Mouse (Mus musculus): ENCODE data around the gene Ap2a1. TPM values are rescaled to one million over a fixed set of nuclear protein-coding genes. Genes with fewer than 3 reads are reported as not detected.

Ap2a1 gene
- 73.9 and 82.1 TPM in 2 replicates for polyA plus RNA-seq (2016; fragmentation: Nextera tagmentation; extraction: Ambion mirVana)

DNA sequence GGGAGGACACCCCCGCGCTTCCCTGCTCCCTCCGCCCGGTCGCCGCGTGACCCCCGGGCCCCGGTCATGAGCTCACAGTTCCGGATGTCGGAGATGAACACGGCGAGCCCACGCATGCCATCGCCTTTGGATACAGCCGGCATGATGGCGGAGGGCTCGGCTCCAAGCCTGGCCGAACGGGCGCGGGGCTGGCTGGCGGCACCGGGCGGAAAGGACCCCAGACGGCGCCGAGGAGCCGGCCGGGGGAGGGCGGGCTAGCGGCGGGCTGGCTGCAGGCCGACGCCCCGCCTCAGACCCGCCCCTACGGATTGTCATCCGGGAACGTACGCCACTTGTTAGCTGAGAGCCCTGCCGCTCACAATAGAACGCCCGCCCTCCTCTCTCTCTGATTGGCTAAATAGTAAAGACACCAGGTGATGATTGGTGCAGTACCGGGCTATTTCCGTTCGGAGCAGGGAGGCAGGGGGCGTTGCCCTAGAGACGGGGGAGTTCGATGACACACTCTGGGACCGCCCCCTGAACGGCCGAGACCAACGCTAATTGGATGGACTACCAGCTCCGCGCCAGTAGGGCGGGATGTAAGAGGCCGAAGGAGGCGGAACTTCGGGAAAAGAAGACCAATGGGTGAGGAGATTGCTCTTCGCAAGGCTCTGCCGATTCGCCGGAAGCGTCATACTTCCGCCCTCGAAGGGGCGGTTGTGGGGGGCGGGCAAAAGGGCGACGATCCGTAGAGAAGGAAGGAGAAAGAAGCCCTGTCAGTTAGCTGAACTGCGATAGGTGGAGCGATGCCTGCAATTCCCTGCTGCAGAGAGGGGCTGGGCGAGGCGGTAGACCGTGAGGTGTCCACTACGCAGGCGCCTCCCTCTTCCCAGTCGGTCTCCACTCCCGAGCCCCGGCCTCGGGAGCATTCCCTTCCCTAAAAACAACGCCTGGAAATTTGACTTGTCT, at the start of gene Ap2a1:
Gene Ap2a1 (minus strand): TSS at position 293 of the 948 bp plus-strand sequence.
- Histone ChIP-seq H3K4me3 (peak within 1 kb of the TSS; percentile 80), H3K27me3 (ENCODE audit: insufficient read depth, poor library complexity, severe bottlenecking) (no peaks in the 10 kb centered on the region), H3K4me1 (peaks cover 24% of the 10 kb centered on the region), H3K9me3 (no peaks in the 10 kb centered on the region), H3K36me3 (peaks cover 23% of the 10 kb centered on the region), H3K27ac (peak within 1 kb of the TSS; percentile 88)
- WGBS: under 1% methylated on average over 78 of the region's 84 CpGs
- DNase-seq (ENCODE audit: low spot score): peak; percentile 100

DNA sequence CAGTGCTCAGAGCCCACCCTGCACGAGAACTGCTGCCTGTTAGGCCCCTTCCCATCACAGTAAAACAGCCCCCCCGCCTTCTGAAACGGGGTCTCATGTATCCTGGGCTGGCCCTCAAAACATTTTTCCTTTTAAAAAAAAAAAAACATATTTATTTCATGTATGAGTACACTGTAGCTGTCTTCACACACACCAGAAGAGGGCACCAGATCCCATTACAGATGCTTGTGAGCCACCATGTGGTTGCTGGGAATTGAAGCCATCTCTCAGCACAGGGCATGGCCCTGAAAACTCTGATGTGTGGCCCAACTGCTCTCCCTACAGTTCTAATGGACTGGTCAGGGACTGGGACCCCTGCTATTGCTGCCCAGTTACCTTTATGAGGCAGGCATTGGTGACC, 49.0 kb upstream of the Ap2a1 start:
- Histone ChIP-seq H3K27me3 (ENCODE audit: insufficient read depth, poor library complexity, severe bottlenecking) (no peaks in the 10 kb centered on the region), H3K4me3 (no peak overlapping the region), H3K36me3 (peaks cover 78% of the 10 kb centered on the region), H3K27ac (no peak overlapping the region), H3K9me3 (no peaks in the 10 kb centered on the region), H3K4me1 (peaks cover 20% of the 10 kb centered on the region)
- 93% methylated on average over 3 of the region's 3 CpGs for WGBS
- no peak for DNase-seq (ENCODE audit: low spot score)

DNA sequence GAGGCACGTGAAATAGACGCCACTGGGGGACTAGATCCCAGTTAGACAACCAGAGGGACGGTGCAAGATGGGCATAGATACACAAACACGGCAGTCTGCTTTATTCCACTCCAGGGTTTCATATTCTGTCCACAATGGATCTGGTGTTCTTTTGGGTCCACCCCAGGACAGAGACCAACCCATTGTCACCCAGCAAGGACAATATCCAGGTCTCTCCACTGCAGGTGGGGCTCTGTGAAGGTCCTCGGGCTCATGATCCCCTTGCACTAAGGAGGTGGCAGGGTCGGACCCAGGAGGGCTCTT, 45.8 kb upstream of the Ap2a1 start:
- Histone ChIP-seq H3K36me3 (peaks cover 49% of the 10 kb centered on the region), H3K27me3 (ENCODE audit: insufficient read depth, poor library complexity, severe bottlenecking) (no peaks in the 10 kb centered on the region), H3K4me1 (peaks cover 34% of the 10 kb centered on the region), H3K4me3 (peak overlapping the region; percentile 8; the same call in 1 of the 2 replicates), H3K27ac (0 out of 2 replicates have a peak overlapping the region, but pooled peaks have one; percentile 6), H3K9me3 (no peaks in the 10 kb centered on the region)
- WGBS: 30% methylated on average over 6 of the region's 6 CpGs
- DNase-seq (ENCODE audit: low spot score): no peak

DNA sequence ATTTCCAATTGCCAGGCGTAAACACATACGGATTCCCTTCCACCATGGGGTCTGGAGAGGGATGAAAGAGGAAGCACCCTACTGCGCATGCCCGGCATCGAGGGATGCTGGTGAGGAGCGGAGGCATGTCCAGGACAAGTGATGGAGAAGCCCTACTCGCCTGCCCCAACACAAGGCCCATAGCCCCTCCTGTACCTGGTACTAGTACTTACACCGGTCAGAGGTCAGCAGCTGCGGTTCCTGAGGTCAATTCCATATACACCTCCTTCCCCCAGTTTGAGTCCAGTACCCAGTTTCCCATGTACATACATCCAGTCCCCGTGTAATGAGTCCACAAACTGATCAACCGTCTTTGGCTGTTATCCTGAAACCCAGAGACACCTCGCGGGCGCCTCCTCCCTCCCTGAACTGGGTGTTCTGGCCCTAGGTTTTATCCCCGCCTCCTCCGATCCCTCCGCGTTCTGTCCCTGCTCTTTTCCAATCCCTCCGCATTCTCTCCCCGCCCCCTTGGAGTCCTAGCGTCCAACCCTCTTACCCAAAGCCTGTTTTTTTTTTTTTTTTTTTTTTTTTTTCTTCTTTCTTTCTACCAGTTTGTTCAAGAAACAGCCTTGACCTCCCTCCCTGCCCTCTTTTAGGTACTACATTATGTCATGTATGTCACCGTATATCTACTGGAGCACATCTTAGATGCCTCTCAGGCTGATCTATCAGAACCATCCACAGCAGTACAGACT, 45.3 kb upstream of the Ap2a1 start, which contains the start of gene Cpt1c:
Gene Cpt1c (minus strand): TSS at position 469 of the 734 bp plus-strand sequence.
- Histone ChIP-seq H3K27me3 (ENCODE audit: insufficient read depth, poor library complexity, severe bottlenecking) (no peaks in the 10 kb centered on the region), H3K36me3 (peaks cover 44% of the 10 kb centered on the region), H3K27ac (peak within 1 kb of the TSS; percentile 62), H3K4me1 (peaks cover 39% of the 10 kb centered on the region), H3K4me3 (peak within 1 kb of the TSS; percentile 53), H3K9me3 (no peaks in the 10 kb centered on the region)
- DNase-seq (ENCODE audit: low spot score): peak; percentile 88
- 5% methylated on average over 22 of the region's 22 CpGs for WGBS

DNA sequence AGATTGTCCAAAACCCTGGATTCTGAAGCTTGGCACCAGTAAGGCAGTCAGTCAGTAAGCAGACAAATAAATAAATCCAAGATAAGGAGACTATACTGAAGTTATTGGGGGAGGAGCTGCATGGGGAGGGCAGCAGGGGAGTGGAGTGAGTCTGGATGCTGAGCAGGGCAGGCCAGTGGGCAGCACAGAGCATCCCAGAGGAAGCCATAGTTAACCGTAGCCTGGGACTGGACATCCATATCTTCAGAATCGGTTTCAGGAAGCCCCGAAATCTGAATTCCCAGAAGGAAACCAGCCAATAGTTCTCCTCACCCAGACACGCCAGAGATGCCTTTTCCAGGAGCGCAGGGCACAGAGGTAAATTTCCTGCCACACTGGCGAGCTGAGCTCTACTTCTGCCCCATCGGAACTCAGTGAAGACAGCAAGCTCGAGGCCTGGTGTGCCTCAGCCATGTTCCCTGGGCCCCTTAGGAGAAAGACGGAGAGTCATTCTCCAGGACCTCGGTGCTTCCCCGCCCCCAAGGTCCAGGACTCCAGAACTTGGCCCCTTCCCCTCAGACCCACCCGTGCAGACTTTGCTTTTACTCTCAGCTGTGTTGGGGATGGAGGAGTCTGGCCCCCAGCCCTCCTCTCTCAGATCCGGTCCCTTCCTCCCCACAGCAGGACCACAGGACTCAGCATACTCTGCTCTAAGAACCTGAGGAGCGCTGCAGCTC, 44.3 kb upstream of the Ap2a1 start:
- H3K4me1 ChIP-seq: peaks cover 40% of the 10 kb centered on the region
- H3K27me3 ChIP-seq (ENCODE audit: insufficient read depth, poor library complexity, severe bottlenecking): no peaks in the 10 kb centered on the region
- peak overlapping the region; percentile 62 for H3K27ac ChIP-seq
- DNase-seq (ENCODE audit: low spot score): no peak
- peaks cover 35% of the 10 kb centered on the region for H3K36me3 ChIP-seq
- peak overlapping the region; percentile 53 for H3K4me3 ChIP-seq
- H3K9me3 ChIP-seq: no peaks in the 10 kb centered on the region
- 42% methylated on average over 14 of the region's 14 CpGs for WGBS

DNA sequence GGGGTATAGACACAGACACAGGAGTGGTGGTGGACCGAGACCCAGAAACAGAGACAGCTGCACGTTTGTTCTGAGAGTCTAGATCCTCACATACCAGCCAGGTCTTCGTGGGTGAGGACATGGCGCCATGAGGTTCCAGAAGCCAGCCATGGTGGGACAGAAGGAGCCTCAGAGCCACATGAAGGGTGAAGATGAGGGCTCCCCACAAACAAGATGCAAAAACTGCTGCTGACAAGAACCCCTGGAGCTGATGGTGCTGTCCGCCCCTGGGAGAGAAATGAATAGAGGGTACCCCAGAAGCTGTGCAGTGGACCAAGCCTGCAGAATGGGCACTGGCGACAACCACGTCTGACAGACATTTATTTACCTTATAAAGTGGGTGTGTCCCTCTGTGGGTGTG, 41.8 kb upstream of the Ap2a1 start:
- Histone ChIP-seq H3K27me3 (ENCODE audit: insufficient read depth, poor library complexity, severe bottlenecking) (no peaks in the 10 kb centered on the region), H3K36me3 (peaks cover 16% of the 10 kb centered on the region), H3K27ac (peak overlapping the region; percentile 89), H3K4me3 (peak overlapping the region; percentile 71), H3K4me1 (peaks cover 36% of the 10 kb centered on the region), H3K9me3 (no peaks in the 10 kb centered on the region)
- DNase-seq (ENCODE audit: low spot score): no peak
- WGBS: 76% methylated on average over 7 of the region's 7 CpGs

DNA sequence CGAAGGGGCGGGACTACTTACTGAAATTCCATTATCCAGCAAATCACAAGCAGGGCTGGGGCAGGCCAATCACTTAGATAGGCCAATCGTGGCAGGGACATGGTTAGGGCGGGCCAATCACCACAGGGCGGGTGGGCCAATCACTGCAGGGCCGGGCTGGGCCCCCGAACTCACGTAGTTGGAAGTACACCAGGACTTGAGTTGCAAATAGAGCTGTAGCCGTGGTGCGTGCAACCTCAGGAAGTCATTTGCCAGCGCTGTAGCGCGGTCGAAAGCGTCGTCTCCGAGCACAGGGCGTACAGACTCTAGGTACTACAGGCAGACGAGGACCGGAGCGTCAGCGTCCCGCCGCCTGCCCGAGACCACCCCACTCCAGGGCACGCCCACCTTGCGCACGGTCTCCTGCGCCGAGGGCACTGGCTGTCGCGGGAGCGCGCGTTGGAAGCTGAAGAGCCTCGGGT, 41.0 kb upstream of the Ap2a1 start:
- H3K4me3 ChIP-seq: peak overlapping the region; percentile 71
- peak; percentile 97 for DNase-seq (ENCODE audit: low spot score)
- H3K4me1 ChIP-seq: peaks cover 33% of the 10 kb centered on the region
- peaks cover 14% of the 10 kb centered on the region for H3K36me3 ChIP-seq
- under 1% methylated on average over 36 of the region's 36 CpGs for WGBS
- H3K27ac ChIP-seq: peak overlapping the region; percentile 89
- H3K27me3 ChIP-seq (ENCODE audit: insufficient read depth, poor library complexity, severe bottlenecking): no peaks in the 10 kb centered on the region
- no peaks in the 10 kb centered on the region for H3K9me3 ChIP-seq

DNA sequence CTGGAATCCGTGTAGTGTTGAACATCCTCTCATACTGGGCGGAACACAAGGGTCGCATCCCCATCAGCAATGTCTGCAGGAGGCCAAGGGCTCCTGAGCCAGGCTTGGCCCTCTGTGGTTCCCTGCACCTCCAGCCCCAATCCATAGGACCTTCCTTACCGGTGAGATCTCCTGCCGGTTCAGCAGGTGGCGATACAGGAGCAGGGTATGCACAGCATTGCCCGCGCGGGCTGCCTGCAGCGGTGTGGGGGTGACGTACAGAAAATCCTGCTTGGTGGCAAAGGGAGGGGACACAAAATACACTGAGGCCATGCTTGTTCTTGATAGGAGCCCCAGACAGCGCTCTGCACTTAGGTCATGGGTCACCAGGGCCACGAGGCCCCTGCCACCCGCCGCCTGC, 37.3 kb upstream of the Ap2a1 start:
- WGBS: 62% methylated on average over 15 of the region's 15 CpGs
- H3K36me3 ChIP-seq: peaks cover 38% of the 10 kb centered on the region; the same call in 1 of the 2 replicates

DNA sequence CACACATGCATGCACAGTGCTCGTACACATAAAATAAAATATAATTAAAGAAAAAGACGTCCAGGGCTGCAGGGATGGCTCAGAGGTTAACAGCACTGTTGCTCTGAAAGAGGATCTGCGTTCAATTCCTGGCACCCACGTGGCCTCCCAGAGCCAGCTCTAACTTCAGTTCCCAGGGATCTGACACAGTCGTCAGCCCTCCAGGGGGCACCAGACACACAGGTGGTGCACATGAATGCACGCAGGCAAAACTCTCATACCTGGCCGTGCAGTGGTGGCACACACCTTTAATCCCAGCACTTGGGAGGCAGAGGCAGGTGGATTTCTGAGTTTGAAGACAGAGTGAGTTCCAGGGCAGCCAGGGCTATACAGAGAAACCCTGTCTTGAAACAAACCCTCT, 36.7 kb upstream of the Ap2a1 start:
- Histone ChIP-seq H3K4me1 (peaks cover 15% of the 10 kb centered on the region), H3K4me3 (no peak overlapping the region), H3K9me3 (no peaks in the 10 kb centered on the region), H3K36me3 (peaks cover 44% of the 10 kb centered on the region; the same call in 1 of the 2 replicates), H3K27ac (no peak overlapping the region), H3K27me3 (ENCODE audit: insufficient read depth, poor library complexity, severe bottlenecking) (no peaks in the 10 kb centered on the region)
- 80% methylated on average over 7 of the region's 7 CpGs for WGBS
- DNase-seq (ENCODE audit: low spot score): no peak

More for the DNA sequence above, 37.3 kb upstream of the Ap2a1 start:
- Histone ChIP-seq H3K27ac (no peak overlapping the region), H3K4me3 (no peak overlapping the region), H3K4me1 (peaks cover 21% of the 10 kb centered on the region), H3K9me3 (no peaks in the 10 kb centered on the region), H3K27me3 (ENCODE audit: insufficient read depth, poor library complexity, severe bottlenecking) (no peaks in the 10 kb centered on the region)
- DNase-seq (ENCODE audit: low spot score): no peak

DNA sequence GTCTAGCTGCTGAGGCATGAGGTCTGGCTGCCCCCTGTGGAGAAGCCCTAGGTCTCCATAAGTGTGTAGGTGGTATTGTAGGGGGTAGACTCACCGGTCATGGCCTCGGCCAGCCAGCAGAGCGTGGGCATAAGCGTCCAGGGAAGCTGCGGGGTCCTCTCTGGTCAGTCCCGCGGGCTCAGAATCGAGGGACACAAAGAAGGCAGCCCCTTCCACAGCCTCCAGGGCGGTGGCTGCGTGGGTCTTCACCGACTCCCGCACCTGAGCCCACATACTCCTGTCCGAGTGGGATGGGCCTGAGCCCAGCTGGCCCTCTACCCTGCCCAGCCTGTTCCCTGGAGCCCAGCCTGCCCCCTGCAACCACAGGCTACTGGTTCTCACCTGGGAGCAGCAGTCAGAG, 35.7 kb upstream of the Ap2a1 start:
- WGBS: 81% methylated on average over 13 of the region's 13 CpGs
- H3K9me3 ChIP-seq: no peaks in the 10 kb centered on the region
- no peaks in the 10 kb centered on the region for H3K27me3 ChIP-seq (ENCODE audit: insufficient read depth, poor library complexity, severe bottlenecking)
- DNase-seq (ENCODE audit: low spot score): no peak
- H3K27ac ChIP-seq: no peak overlapping the region
- peaks cover 5% of the 10 kb centered on the region for H3K4me1 ChIP-seq
- peaks cover 49% of the 10 kb centered on the region; the same call in 1 of the 2 replicates for H3K36me3 ChIP-seq
- no peak overlapping the region for H3K4me3 ChIP-seq

DNA sequence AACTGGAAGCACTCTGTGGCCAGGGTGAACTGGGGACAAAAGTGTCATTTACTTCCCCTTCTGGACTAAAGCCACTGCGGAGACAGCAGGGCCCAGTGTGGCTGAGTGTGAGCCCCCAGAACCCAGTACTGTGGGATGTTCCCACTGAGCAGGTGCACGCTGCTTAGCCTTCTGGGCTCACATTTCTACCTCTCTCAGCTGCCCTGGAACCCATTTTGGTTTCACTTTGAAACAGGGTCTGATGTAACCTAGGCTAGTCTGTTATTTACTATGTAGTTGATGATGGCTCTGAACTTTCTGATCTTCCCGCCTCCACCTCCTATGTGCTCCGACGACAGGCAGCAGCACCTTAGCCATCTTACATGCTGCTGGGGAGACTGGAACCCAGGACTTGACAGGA, 33.5 kb upstream of the Ap2a1 start:
- no peak for DNase-seq (ENCODE audit: low spot score)
- Histone ChIP-seq H3K27me3 (ENCODE audit: insufficient read depth, poor library complexity, severe bottlenecking) (no peaks in the 10 kb centered on the region), H3K4me1 (0 out of 2 replicates have a peak, but pooled peaks cover under 1% of the 10 kb centered on the region), H3K9me3 (no peaks in the 10 kb centered on the region), H3K36me3 (peaks cover 54% of the 10 kb centered on the region), H3K4me3 (no peak overlapping the region), H3K27ac (no peak overlapping the region)
- WGBS: 85% methylated on average over 5 of the region's 5 CpGs

DNA sequence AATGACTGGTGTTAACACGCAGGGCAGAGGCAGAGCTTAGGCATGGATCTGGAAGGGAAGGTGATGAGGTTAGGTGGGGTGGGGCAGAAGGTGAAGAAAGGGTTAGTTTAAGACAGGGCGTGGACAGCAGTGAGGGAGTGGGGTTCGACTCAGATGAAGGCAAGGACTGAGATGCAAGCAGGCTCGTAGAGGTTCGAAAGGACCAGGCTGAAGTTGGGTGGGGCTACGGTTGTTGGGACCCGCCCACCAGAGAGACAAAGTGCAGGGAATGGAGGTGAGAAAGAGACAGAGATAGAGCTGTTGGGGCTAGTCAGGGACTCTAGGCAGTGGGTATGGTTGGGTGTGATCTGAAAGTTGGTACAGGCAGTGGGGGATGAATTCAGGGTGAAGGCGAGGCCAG, 33.0 kb upstream of the Ap2a1 start:
- no peak for DNase-seq (ENCODE audit: low spot score)
- peaks cover 54% of the 10 kb centered on the region for H3K36me3 ChIP-seq
- WGBS: 69% methylated on average over 8 of the region's 8 CpGs

More for the DNA sequence above, 33.0 kb upstream of the Ap2a1 start:
- Histone ChIP-seq H3K4me3 (no peak overlapping the region), H3K9me3 (no peaks in the 10 kb centered on the region), H3K27me3 (ENCODE audit: insufficient read depth, poor library complexity, severe bottlenecking) (peaks cover 4% of the 10 kb centered on the region; the same call in 1 of the 2 replicates), H3K4me1 (peaks cover 6% of the 10 kb centered on the region; the same call in 1 of the 2 replicates), H3K27ac (no peak overlapping the region)

Measured in heart, embryonic 10.5 days (tissue).